Mouse (Mus musculus) embryonic facial prominence, embryonic 15.5 days (tissue): Measurements from ENCODE around the gene Exoc6. TPM values are rescaled to one million over a fixed set of nuclear protein-coding genes. Genes with fewer than 3 reads are reported as not detected.

Experiments used
- ATAC-seq: fragments of 200-750 bp; cut with Nextera tagmentation; 2 replicates; pipeline ENCODE4 v1.8.0; 2017; ENCODE audit warnings: low read depth, moderate TSS enrichment; ENCODE audit not compliant: insufficient number of reproducible peaks, low FRiP score, low TSS enrichment
- H3K27ac ChIP-seq: fragments of 300-500 bp; sonication (generic); replicated peaks from 2 replicates; pipeline ENCODE4 v1.5.1; 2015; ENCODE audit warnings: mild to moderate bottlenecking, inconsistent platforms
- H3K27me3 ChIP-seq: fragments of 300-500 bp; sonication (generic); 2 replicates; pipeline ENCODE4 v1.6.1; 2015; ENCODE audit warnings: inconsistent platforms
- H3K36me3 ChIP-seq: fragments of 300-500 bp; sonication (generic); 2 replicates; pipeline ENCODE4 v1.6.1; 2015; ENCODE audit warnings: mild to moderate bottlenecking, inconsistent platforms
- H3K4me1 ChIP-seq: fragments of 300-500 bp; sonication (generic); 2 replicates; pipeline ENCODE4 v1.6.1; 2015; ENCODE audit warnings: inconsistent platforms
- H3K4me2 ChIP-seq: fragments of 300-500 bp; sonication (generic); replicated peaks from 2 replicates; pipeline ENCODE4 v1.6.1; 2015; ENCODE audit warnings: mild to moderate bottlenecking, inconsistent platforms
- H3K4me3 ChIP-seq: fragments of 300-500 bp; sonication (generic); replicated peaks from 2 replicates; pipeline ENCODE4 v1.5.1; 2015; ENCODE audit warnings: mild to moderate bottlenecking, inconsistent platforms
- H3K9ac ChIP-seq: fragments of 300-500 bp; sonication (generic); 2 replicates; pipeline ENCODE4 v1.6.1; 2015; ENCODE audit warnings: inconsistent platforms
- H3K9me3 ChIP-seq: fragments of 300-500 bp; sonication (generic); replicated peaks from 2 replicates; pipeline ENCODE4 v1.6.1; 2016; ENCODE audit warnings: inconsistent platforms
- WGBS: fragments of 180-500 bp; shearing (Covaris S2); methylation state at CpG from one replicate; pipeline ENCODE4 v1.1.7; 2015; 5-methylcytosine and 5-hydroxymethylcytosine counted together
- polyA plus RNA-seq: library from polyadenylated mRNA; unstranded; fragments of >200 nt; fragmentation: Nextera tagmentation; extraction: Ambion mirVana; gene quantifications from 2 replicates; pipeline ENCODE4 v1.2.1, GENCODE M21; 2015

Exoc6 gene
- polyA plus RNA-seq, 1 experiment from 2014 or later = 7.8 TPM

GRCm38 (mm10) chr19:37559286-37560079 is 9.3 kb downstream of the Exoc6 start:
- peak overlapping the region; percentile 35 for H3K4me2 ChIP-seq
- H3K9ac ChIP-seq = no peak overlapping the region
- no peaks in the 10 kb centered on the region for H3K27me3 ChIP-seq
- 25% methylated on average over 9 of the region's 9 CpGs for WGBS
- no peaks in the 10 kb centered on the region for H3K36me3 ChIP-seq
- H3K4me1 ChIP-seq = peaks cover 8% of the 10 kb centered on the region
- no peak for ATAC-seq
- H3K27ac ChIP-seq = no peak overlapping the region
- H3K9me3 ChIP-seq = no peaks in the 10 kb centered on the region
- H3K4me3 ChIP-seq = no peak overlapping the region

GRCm38 (mm10) chr19:37560080-37560427 is 9.8 kb downstream of the Exoc6 start:
- Histone ChIP-seq H3K4me2 (peak overlapping the region; percentile 35), H3K36me3 (no peaks in the 10 kb centered on the region), H3K9me3 (no peaks in the 10 kb centered on the region), H3K27ac (no peak overlapping the region), H3K4me3 (no peak overlapping the region), H3K9ac (no peak overlapping the region), H3K4me1 (peaks cover 8% of the 10 kb centered on the region), H3K27me3 (no peaks in the 10 kb centered on the region)
- no peak for ATAC-seq
- 25% methylated on average over 6 of the region's 6 CpGs for WGBS

- ATAC-seq = no peak
- H3K4me2 ChIP-seq = no peak overlapping the region
- WGBS = 59% methylated on average over 10 of the region's 10 CpGs
- H3K4me1 ChIP-seq = peaks cover 8% of the 10 kb centered on the region
- no peaks in the 10 kb centered on the region for H3K27me3 ChIP-seq
- no peak overlapping the region for H3K4me3 ChIP-seq
- H3K36me3 ChIP-seq = no peaks in the 10 kb centered on the region
- no peak overlapping the region for H3K9ac ChIP-seq
- no peaks in the 10 kb centered on the region for H3K9me3 ChIP-seq
- no peak overlapping the region for H3K27ac ChIP-seq
These were observed 11.1 kb downstream of the Exoc6 start for GRCm38 (mm10) chr19:37561106-37561892.

GRCm38 (mm10) chr19:37563763-37564162 is 13.5 kb downstream of the Exoc6 start:
- no peaks in the 10 kb centered on the region for H3K9me3 ChIP-seq
- no peak for ATAC-seq
- no peaks in the 10 kb centered on the region for H3K27me3 ChIP-seq
- no peak overlapping the region for H3K4me3 ChIP-seq
- no peak overlapping the region for H3K27ac ChIP-seq
- H3K9ac ChIP-seq = no peak overlapping the region
- H3K36me3 ChIP-seq = no peaks in the 10 kb centered on the region
- no peak overlapping the region for H3K4me2 ChIP-seq
- WGBS = 28% methylated on average over 4 of the region's 4 CpGs
- peaks cover 8% of the 10 kb centered on the region for H3K4me1 ChIP-seq

- no peaks in the 10 kb centered on the region for H3K27me3 ChIP-seq
- H3K4me2 ChIP-seq = no peak overlapping the region
- 43% methylated on average over 7 of the region's 7 CpGs for WGBS
- no peaks in the 10 kb centered on the region for H3K36me3 ChIP-seq
- no peaks in the 10 kb centered on the region for H3K9me3 ChIP-seq
- H3K27ac ChIP-seq = no peak overlapping the region
- H3K4me1 ChIP-seq = no peaks in the 10 kb centered on the region
- ATAC-seq = no peak
- H3K9ac ChIP-seq = no peak overlapping the region
- H3K4me3 ChIP-seq = no peak overlapping the region
These were observed 15.6 kb downstream of the Exoc6 start for GRCm38 (mm10) chr19:37565806-37566205.

GRCm38 (mm10) chr19:37569186-37569754 is 19.1 kb downstream of the Exoc6 start:
- Histone ChIP-seq H3K27ac (no peak overlapping the region), H3K36me3 (no peaks in the 10 kb centered on the region), H3K4me3 (no peak overlapping the region), H3K9ac (no peak overlapping the region), H3K27me3 (no peaks in the 10 kb centered on the region), H3K9me3 (no peaks in the 10 kb centered on the region), H3K4me1 (no peaks in the 10 kb centered on the region), H3K4me2 (no peak overlapping the region)
- no peak for ATAC-seq
- 75% methylated on average over 12 of the region's 12 CpGs for WGBS

- H3K4me3 ChIP-seq = no peak overlapping the region
- no peak for ATAC-seq
- H3K27me3 ChIP-seq = no peaks in the 10 kb centered on the region
- 78% methylated on average over 10 of the region's 10 CpGs for WGBS
- H3K36me3 ChIP-seq = no peaks in the 10 kb centered on the region
- H3K4me2 ChIP-seq = no peak overlapping the region
- H3K9me3 ChIP-seq = no peaks in the 10 kb centered on the region
- H3K27ac ChIP-seq = no peak overlapping the region
- H3K4me1 ChIP-seq = no peaks in the 10 kb centered on the region
- no peak overlapping the region for H3K9ac ChIP-seq
These were observed 20.9 kb downstream of the Exoc6 start for GRCm38 (mm10) chr19:37570966-37571718.

GRCm38 (mm10) chr19:37574802-37575201 is 24.6 kb downstream of the Exoc6 start:
- H3K4me2 ChIP-seq = no peak overlapping the region

GRCm38 (mm10) chr19:37579607-37580006 is 29.4 kb downstream of the Exoc6 start:
- H3K27me3 ChIP-seq = no peaks in the 10 kb centered on the region
- H3K36me3 ChIP-seq = no peaks in the 10 kb centered on the region
- no peak overlapping the region for H3K4me2 ChIP-seq
- WGBS = 47% methylated on average over 4 of the region's 4 CpGs
- H3K4me1 ChIP-seq = no peaks in the 10 kb centered on the region
- no peak for ATAC-seq
- no peak overlapping the region for H3K9ac ChIP-seq
- no peaks in the 10 kb centered on the region for H3K9me3 ChIP-seq
- H3K4me3 ChIP-seq = no peak overlapping the region
- no peak overlapping the region for H3K27ac ChIP-seq

More at GRCm38 (mm10) chr19:37574802-37575201, 24.6 kb downstream of the Exoc6 start:
- no peak for ATAC-seq
- Histone ChIP-seq H3K4me3 (no peak overlapping the region), H3K27ac (no peak overlapping the region), H3K4me1 (no peaks in the 10 kb centered on the region), H3K27me3 (no peaks in the 10 kb centered on the region), H3K36me3 (no peaks in the 10 kb centered on the region), H3K9ac (no peak overlapping the region), H3K9me3 (no peaks in the 10 kb centered on the region)
- 42% methylated on average over 5 of the region's 5 CpGs for WGBS

- Histone ChIP-seq H3K9ac (no peak overlapping the region), H3K27ac (no peak overlapping the region), H3K36me3 (no peaks in the 10 kb centered on the region), H3K27me3 (no peaks in the 10 kb centered on the region), H3K4me3 (no peak overlapping the region), H3K4me2 (no peak overlapping the region), H3K9me3 (no peaks in the 10 kb centered on the region), H3K4me1 (no peaks in the 10 kb centered on the region)
- 78% methylated on average over 6 of the region's 6 CpGs for WGBS
- no peak for ATAC-seq
These were observed 30.2 kb downstream of the Exoc6 start for GRCm38 (mm10) chr19:37580438-37580837.

GRCm38 (mm10) chr19:37585210-37585609 is 35.0 kb downstream of the Exoc6 start:
- Histone ChIP-seq H3K27ac (no peak overlapping the region), H3K9ac (no peak overlapping the region), H3K9me3 (no peaks in the 10 kb centered on the region), H3K36me3 (no peaks in the 10 kb centered on the region), H3K4me2 (no peak overlapping the region), H3K4me1 (no peaks in the 10 kb centered on the region), H3K27me3 (no peaks in the 10 kb centered on the region), H3K4me3 (no peak overlapping the region)
- 31% methylated on average over 14 of the region's 14 CpGs for WGBS
- no peak for ATAC-seq
